Mouse (Mus musculus) gastrocnemius, postnatal 14 days (tissue): ENCODE results near the gene 5830411N06Rik. TPM values are rescaled to one million over a fixed set of nuclear protein-coding genes. Genes with fewer than 3 reads are reported as not detected.

Experiments used
- DNase-seq: peaks from one replicate; pipeline ENCODE4 v3.0.0; 2021; ENCODE audit warnings: mixed read lengths
- intact Hi-C: fragments of 180-260 bp; cut with DNase I; formaldehyde crosslinking; loops from one replicate; pipeline ENCODE4 v1.15.1; 2025; ENCODE audit warnings: low total_unique reads
- long read RNA-seq, 2 experiments: library from polyadenylated mRNA; stranded (forward); transcript quantifications; one replicate each; pipeline ENCODE4 v2.0.0; 2021
- total RNA-seq, 2 experiments: library from RNA; stranded (reverse); gene quantifications; 2 replicates each; pipeline ENCODE4 v1.2.3; 2021

5830411N06Rik gene
- not detected for total RNA-seq
- long read RNA-seq, experiment 1 = 0 reads
- long read RNA-seq, experiment 2 = 0 reads

- no peak for DNase-seq
- intact Hi-C loops = no loop called here
These were observed at the start of gene 5830411N06Rik for GRCm38 (mm10) chr7:140247216-140247615. Gene 5830411N06Rik (plus strand): TSS chr7:140247284.

GRCm38 (mm10) chr7:140201090-140201489, 46.0 kb upstream of the 5830411N06Rik start:
- no peak for DNase-seq
- intact Hi-C loops = no loop called here

- intact Hi-C loops = no loop called here
- DNase-seq = no peak
These were observed 41.2 kb upstream of the 5830411N06Rik start, which contains the start of gene Olfr524 for GRCm38 (mm10) chr7:140205864-140206263. Gene Olfr524 (minus strand): TSS chr7:140205964.

GRCm38 (mm10) chr7:140206904-140207303, 40.2 kb upstream of the 5830411N06Rik start:
- intact Hi-C loops = no loop called here
- DNase-seq = no peak

GRCm38 (mm10) chr7:140208153-140208552, 38.9 kb upstream of the 5830411N06Rik start:
- DNase-seq = no peak
- intact Hi-C loops = no loop called here

- intact Hi-C loops = no loop called here
- no peak for DNase-seq
These were observed 38.4 kb upstream of the 5830411N06Rik start for GRCm38 (mm10) chr7:140208677-140209076.

- intact Hi-C loops = no loop called here
These were observed 33.2 kb upstream of the 5830411N06Rik start for GRCm38 (mm10) chr7:140213841-140214240.

GRCm38 (mm10) chr7:140217967-140218366, 29.1 kb upstream of the 5830411N06Rik start, which contains the start of gene Cd163l1:
Gene Cd163l1 (plus strand): TSS chr7:140218267.
- intact Hi-C loops = no loop called here
- DNase-seq = no peak

More at GRCm38 (mm10) chr7:140213841-140214240, 33.2 kb upstream of the 5830411N06Rik start:
- DNase-seq = no peak

- intact Hi-C loops = no loop called here
- DNase-seq = no peak
These were observed 27.8 kb upstream of the 5830411N06Rik start for GRCm38 (mm10) chr7:140219268-140219667.

GRCm38 (mm10) chr7:140220375-140220774, 26.7 kb upstream of the 5830411N06Rik start:
- intact Hi-C loops = no loop called here
- DNase-seq = no peak

- DNase-seq = no peak
- intact Hi-C loops = no loop called here
These were observed 22.9 kb upstream of the 5830411N06Rik start for GRCm38 (mm10) chr7:140224209-140224608.

GRCm38 (mm10) chr7:140228476-140228875, 18.6 kb upstream of the 5830411N06Rik start:
- DNase-seq = no peak
- intact Hi-C loops = no loop called here

- intact Hi-C loops = no loop called here
- DNase-seq = no peak
These were observed 16.1 kb upstream of the 5830411N06Rik start for GRCm38 (mm10) chr7:140231026-140231425.

- intact Hi-C loops = no loop called here
- no peak for DNase-seq
These were observed 13.4 kb upstream of the 5830411N06Rik start for GRCm38 (mm10) chr7:140233696-140234095.

- intact Hi-C loops = no loop called here
- DNase-seq = no peak
These were observed 6.8 kb downstream of the 5830411N06Rik start for GRCm38 (mm10) chr7:140253780-140254299.

GRCm38 (mm10) chr7:140295746-140296145, 48.7 kb downstream of the 5830411N06Rik start:
- no peak for DNase-seq
- intact Hi-C loops = no loop called here

- no peak for DNase-seq
- intact Hi-C loops = no loop called here
These were observed 49.8 kb downstream of the 5830411N06Rik start for GRCm38 (mm10) chr7:140296876-140297275.

- intact Hi-C loops = no loop called here
- no peak for DNase-seq
These were observed 52.3 kb downstream of the 5830411N06Rik start for GRCm38 (mm10) chr7:140299416-140299815.

GRCm38 (mm10) chr7:140319861-140320385, 72.8 kb downstream of the 5830411N06Rik start:
- intact Hi-C loops = no loop called here
- no peak for DNase-seq

- no peak for DNase-seq
- intact Hi-C loops = no loop called here
These were observed 73.5 kb downstream of the 5830411N06Rik start, which contains the start of gene Olfr525 for GRCm38 (mm10) chr7:140320558-140320957. Gene Olfr525 (plus strand): TSS chr7:140320858.

GRCm38 (mm10) chr7:140321135-140321534, 74.1 kb downstream of the 5830411N06Rik start:
- intact Hi-C loops = no loop called here
- no peak for DNase-seq
